Mouse (Mus musculus) left cerebral cortex, postnatal 25 days (tissue): ENCODE measurements around the gene Uvrag. TPM values are rescaled to one million over a fixed set of nuclear protein-coding genes. Genes with fewer than 3 reads are reported as not detected.
"Not testable (repeated sequence)": the region's sequence is repeated elsewhere in the genome, so short reads cannot be mapped to it uniquely, and the experiment has no call there.

Experiments
- DNase-seq, 2 experiments: peaks; one replicate each; pipeline ENCODE4 v3.0.0; 2022; ENCODE audit warnings: low spot score in 2 of 2, mixed read lengths in 1 of 2
- intact Hi-C: fragments of 180-260 bp; cut with DNase I; formaldehyde crosslinking; loops from one replicate; pipeline ENCODE4 v1.15.1; 2025
- total RNA-seq, 2 experiments: library from RNA; stranded (reverse); gene quantifications; 2 replicates each; pipeline ENCODE4 v1.2.3; 2021

Gene Uvrag
- total RNA-seq, 2 experiments from 2014 or later, result 50.9 to 56.3 TPM

DNA sequence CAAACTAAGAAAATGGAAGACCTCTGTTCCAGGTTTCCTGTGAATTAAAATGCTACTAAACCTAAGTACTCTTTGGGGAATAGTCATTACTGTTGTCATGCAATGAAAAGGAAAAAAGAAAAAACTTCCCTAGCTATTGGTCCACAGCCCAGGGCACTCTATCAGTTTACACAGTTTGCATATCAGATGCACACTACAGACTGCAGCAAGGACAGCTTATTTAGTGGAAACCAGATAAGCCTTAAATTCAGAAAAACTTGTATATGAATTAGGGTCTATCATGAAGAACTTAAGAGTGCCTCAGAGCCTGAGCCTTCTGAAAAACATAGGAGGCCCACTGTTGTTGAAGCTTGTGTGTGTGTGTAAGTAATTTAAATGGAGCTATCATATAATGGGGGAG, 142.2 kb downstream of the Uvrag start:
- no peak for DNase-seq
- intact Hi-C loops, result no loop called here

DNA sequence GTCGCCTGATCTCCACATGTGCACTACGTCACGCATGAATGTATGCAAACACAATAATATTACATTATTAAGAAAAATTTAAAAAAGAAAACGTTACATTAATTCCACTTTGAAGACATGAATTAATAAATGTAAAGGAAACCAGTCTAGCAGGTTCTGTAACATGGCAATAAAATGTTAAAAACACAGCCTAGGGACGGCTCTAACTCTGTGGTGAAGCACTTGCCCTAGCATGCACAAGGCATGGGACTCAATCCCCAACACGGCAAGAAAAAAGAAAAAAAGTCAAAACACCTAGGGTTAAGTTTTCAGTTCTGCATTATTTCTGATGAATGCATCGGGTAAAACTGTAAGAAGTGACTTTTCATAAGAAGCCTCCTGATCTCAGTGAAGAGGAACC, 143.2 kb downstream of the Uvrag start:
- DNase-seq, result no peak
- intact Hi-C loops, result no loop called here

DNA sequence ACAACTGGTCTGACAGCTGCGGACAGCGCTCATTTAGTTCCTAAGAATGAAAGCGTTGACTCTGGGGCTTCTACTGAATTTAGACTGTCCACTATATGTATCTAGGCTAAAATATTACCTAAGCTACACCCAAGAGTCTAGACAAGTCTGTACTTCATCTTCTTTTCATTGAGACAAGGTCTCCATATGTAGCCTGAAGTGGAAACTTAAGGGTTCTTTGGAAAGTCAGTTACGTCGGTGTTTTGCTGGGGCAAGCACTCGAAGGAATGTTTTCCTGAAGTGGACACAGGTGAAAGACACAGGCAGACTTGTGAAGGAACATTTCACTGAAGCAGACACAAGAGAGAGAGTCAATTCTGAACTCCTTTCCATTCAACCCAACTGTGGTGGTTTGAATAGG, 144.2 kb downstream of the Uvrag start:
- intact Hi-C loops, result no loop called here
- no peak for DNase-seq

DNA sequence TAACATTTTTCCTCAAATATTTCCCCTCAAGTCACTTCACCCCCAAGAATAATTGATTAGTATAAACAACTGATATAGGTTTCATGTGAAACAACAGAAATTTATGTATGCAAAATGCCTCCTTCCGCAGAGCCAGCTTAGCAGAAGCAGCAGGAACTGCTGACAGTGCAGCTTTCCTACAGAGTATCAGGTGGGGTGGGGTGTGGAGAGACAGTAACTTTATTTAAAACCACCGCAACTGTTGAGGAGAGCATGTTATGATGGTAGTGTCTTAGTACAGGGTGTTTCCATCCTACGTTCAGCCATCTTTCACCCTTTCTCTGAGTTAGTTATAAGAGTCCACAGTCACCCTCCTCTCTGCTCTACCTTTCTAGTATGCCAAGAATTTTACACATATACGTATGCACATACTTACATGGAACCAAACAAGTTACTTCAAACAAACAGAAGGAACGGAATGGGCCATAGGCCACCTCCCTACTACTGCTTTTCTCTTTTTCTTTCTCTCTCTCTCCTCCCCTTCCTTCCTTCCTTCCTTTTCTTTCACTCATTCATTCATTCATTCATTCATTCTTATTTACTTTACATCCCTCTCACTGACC, 145.7 kb downstream of the Uvrag start:
- intact Hi-C loops, result no loop called here
- peak in 1 of 2 experiments; percentile 31 for DNase-seq

DNA sequence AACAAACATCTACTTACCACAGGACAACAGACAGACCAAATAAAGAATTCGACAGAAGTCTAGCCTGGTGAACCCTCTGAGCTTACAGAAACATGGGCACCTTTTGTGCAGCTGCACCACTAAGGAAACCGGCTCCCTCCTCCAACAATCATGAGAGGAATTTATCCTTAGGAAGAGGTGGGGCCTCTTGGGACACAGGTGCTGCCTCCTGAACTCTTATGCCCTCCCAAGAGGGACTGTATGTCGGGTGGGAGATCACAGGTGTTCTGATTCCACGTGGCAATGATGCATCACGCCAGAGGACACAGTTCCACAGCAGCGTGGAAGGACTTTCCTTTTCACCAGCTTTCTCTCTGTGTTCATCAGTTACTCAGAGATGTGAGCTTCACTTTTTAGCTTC, 146.8 kb downstream of the Uvrag start:
- intact Hi-C loops, result no loop called here

DNA sequence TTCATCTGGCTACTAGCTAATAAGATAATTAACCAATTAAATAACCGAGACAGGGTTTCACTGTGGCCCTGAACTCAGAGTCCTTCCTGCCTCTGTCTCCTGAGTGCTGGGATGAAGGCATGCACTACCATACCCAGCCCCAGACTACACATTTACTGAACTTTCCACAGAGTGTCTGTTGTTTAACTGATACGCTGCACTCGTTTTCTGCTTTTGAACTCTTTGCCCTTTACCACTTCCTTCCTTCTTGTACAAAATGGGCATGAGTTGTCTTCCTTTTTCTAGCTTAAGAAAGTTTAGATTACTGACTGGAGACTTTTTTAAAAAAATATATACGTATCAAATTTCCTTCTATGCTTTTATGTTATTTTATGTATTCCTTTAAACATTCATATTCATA, 147.5 kb downstream of the Uvrag start:
- intact Hi-C loops, result no loop called here
- DNase-seq, result no peak

More for the DNA sequence above, 146.8 kb downstream of the Uvrag start:
- DNase-seq, result no peak

DNA sequence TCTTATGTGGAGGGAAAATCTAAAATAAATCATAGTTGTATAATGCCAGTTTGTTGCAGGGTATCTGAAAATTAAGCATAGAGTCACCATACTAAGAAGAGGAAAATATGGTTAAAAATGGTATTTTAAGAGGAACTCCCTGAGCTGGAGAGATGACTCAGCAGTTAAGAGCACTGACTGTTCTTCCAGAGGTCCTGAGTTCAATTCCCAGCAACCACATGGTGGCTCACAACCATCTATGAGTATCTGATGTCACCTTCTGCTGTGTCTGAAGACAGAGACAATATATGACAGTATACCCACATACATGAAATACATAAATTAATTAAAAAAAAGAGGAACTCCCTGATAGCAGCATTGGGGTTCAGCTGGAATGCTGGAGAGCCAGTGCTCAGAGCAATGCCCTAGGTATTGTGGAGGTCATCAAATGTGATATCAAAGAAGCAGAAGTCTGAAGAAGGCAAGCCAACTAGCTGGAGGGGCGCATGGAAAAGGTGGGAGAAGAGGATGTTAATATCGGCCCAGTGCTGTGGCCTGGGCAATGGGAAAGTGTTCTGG, 149.7 kb downstream of the Uvrag start:
- intact Hi-C loops, result no loop called here
- DNase-seq, result no peak

DNA sequence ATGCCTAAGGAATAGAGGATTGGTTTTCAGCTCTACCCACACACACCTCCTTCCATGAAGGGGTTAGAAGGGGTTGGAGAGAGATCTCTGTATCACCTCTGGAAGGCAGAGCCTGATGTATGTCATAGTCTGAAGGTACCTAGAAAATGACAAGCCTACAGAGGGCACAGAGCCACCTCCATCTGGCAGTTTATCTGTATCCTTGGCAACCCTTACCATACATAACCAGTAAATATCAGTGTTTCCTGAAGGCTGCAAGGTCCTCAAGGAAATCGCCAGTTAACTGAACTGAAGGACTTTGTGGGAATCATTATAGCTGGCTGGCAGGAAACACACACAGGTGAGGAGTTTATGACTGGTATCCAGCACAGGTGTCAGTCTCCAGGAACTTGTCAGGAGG, 150.4 kb downstream of the Uvrag start:
- intact Hi-C loops, result no loop called here
- no peak for DNase-seq

DNA sequence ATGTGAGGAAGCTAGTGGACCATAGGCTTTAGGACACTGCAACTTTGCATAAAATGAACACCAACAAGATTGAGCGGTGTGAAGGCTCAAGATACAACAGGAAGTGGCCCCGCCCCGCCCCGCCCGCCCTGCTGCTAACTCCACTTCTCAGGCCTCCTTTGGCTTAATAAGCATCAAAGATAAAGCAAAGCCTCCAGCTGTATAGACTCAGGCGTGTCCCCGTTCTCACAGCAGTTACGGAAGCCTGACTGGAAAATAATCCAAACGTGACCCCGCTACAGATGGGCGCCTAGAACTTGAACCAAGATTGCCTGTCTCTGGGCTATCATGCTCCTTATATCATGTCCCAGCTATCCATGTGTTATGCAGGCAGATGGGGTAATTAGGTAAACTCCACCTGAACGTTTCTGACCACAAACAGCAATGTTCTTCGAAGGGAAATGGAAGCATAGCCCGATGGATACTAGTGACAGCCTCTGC, 153.9 kb downstream of the Uvrag start:
- DNase-seq, result no peak
- intact Hi-C loops, result no loop called here

DNA sequence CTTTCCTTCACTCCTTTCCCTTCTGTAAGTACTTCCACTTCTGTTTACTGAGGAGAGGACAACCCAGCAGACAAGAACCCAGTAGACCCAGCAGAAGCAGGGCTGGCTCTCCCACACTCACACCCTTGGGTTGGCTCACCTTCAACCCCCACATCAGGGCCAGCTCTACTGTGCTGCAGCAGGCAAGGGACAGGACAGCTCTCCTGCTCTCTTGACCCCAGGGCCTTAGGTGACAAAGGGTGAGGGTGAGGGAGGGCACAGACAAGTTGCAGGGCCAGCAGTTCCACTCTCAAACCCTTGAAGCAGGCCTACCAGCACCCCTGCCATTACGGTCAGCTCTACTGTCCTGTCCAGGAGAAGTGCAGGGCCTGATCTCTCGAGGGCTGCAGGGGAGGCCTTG, 155.0 kb downstream of the Uvrag start:
- intact Hi-C loops, result no loop called here
- DNase-seq, result no peak

DNA sequence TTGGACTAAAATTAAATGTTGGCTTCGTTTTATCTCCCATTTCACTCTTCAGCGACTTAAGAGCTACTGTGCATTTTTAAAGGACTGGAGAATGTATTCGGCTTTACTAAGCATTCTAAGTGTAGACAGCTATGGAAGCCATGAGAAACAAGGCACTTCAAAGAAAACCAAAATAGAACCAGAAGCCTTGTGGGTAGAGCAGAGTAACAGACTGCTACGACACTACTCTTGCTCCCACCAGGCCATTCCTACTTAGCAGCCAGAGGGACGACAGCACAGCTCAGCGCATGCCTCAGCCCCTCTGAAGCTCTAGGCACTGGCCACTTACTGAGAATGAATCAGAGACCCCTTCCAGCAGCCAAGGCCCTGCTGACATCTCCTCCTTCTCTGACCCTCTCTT, 155.5 kb downstream of the Uvrag start:
- intact Hi-C loops, result no loop called here
- no peak for DNase-seq

DNA sequence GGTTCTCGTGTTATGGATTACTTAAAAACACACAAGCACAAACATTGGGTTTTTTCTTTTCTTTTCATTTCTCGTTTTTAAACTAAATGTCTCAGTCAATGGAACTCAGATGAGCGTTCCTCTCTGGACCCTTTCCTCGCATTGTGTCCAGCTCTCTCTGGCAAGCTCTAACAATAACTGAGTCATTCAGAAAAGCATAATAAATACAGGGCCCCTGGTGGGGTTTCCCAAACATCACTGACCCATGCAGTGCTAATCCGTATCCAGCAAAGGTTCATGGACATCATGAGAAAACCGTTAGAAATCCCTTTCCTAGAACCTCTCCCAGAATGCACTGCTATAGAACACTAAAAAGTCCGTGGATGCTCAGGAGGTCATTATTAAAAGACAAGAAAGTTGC, 156.6 kb downstream of the Uvrag start:
- DNase-seq, result no peak
- intact Hi-C loops, result no loop called here

DNA sequence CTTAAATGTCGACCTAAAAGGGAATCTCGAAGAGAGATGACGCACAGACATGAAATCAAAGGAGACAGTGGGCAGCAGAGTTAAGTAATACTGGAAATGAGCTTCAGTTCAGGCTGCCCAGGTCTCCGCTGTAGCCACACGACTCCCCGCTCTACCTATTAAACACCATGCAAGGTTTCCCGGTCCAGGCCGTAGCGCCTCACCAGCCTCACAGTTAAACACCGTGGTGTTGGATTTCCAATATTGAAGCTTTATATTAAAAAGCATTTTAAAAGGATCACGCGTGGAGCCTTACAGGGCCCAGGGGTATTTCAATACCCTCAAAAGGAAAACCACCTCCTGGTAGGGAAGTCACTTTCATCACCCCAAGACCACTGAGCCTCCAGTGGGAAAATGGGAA, 157.9 kb downstream of the Uvrag start:
- intact Hi-C loops, result no loop called here
- DNase-seq, result no peak

DNA sequence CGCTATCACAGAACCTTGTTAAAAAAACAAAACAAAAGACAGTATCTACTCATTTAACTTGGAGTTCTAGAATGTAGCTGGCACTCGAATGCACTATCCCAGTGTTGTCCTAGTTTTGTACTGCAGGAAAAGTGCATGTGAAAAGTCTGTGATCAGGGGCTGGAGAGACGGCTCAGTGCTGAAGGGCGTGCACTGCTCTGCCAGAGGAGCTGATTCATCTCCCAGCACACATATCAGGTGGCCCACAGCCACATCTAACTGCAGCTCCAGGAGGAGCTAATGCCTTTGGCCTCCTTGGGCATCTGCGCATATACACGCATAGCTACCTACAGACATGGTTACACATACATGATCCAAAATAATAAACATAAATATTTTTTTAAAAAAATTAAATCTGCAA, 159.5 kb downstream of the Uvrag start:
- DNase-seq, result peak in 1 of 2 experiments; percentile 31
- intact Hi-C loops, result no loop called here

DNA sequence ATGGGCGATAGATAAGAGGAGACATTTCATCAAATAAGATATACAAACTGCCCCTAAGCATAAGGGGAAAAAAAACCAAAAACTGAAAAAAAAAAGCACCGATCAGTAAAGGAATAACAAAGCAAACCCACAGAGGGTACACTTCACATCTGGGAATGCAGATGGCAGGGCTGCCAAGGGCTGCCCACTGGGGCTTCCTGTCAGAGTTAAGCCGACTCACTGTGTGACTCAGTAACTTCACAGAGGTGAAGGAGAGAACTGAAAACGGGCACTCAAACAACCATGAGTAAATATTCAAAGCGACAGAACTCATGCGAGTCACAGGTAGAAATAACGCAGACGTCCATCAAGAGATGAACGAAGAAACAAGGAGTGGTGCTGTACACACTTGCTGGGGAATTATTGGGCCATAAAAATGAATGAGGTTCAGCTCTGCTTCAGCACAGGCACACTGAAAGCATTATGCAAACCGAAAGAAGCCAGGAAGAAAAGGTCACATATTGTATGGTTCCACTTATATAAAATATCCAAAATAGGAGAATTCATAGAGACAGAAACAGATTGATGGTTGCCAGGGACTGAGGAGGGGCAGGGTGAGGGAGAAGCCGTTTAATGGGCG, 164.0 kb downstream of the Uvrag start:
- DNase-seq, result no peak
- intact Hi-C loops, result no loop called here

DNA sequence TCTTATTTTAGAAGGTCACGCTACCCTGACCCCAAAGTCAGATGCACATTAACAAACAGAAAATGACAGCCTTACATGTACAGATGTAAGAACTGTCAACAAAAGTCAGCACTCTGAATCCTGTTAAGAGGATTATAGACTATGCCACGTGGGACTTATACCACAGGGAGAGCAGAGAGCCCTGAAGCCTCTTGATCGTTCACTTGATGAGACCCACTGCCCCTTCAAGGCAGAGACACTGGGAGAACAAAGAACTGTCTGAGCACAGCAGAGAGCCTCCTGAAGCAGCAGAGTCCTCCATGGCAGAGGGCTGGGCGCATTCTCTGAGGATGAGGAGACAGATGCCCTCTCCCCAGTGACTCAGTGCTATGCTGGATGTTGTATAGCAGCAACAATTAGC, 166.4 kb downstream of the Uvrag start:
- intact Hi-C loops, result no loop called here
- DNase-seq, result no peak

DNA sequence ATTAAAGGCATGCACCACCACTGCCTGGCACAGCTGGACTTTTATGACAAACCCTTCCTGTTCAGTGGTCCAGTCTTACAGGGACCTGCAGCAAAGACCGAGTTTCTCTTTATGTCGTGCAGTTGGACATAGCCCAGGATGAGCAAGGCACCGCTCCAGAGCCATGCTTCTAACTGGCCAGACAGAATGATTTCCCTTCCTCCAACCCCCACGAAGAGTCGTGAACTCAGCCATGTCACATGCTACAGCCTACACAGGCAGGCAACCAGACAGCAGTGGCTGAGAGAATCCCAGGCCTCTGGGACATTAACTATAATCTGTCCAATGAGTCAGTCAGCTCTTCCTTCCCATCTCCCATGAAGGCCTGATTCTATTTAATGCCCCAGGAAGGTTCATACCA, 170.2 kb downstream of the Uvrag start:
- intact Hi-C loops, result no loop called here
- no peak for DNase-seq

DNA sequence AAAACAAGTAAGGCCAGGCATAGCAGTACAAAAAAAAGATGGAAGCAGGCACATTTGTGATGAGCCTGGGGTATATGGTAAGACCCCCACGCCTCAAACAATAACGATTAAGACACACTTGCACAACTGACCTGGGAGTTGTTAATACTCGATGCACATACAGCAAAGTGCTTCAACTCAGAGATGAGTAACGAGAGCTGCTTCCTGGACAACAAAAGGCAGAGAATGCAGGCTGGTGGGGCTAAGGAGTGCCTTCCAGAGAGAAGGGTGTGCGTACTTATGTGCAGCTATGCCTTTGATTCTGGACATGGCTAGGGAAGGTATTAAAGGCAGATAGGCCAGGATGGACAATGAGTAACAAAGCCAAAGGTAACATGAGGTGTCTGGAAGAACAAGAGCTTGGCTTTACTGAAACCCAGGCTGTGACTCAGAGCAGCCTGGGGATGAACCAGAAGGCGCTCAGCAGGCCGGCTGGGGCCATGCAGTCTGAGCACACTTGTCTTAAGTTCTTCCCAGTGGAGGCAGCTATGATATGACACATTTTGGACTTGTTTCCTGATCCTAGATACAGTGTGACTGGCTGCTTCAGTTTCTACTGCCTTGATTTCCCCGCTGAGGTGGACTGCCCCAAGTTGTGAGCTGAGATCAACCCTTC, 172.1 kb downstream of the Uvrag start:
- intact Hi-C loops, result no loop called here
- DNase-seq, result no peak

DNA sequence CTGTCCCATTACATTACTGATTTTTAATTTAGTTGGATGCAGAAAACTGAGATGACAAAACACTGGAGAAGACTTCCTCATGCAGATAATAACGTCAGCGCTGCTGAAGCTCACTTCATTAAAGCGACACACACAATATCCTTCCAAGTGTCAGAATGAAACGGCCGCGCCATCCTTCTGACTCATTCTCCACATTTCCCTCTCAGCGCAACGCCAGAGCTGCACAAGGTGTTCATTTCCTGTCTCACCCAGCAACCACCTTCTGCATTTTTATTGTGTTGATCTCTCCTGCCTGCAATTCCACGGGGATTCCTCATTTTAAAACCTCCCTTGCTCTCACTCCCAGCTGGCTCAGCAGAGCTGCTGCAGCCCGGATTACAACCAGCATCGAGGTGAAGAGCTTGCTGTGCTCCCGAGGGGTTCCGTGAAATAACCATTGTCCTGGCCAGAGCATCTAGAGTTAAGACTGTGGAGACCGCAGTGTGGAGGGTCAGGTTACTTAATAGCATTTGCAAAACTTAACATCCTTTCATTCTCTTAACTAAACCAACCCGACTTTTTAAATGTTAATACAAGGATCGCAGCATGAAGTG, 172.8 kb downstream of the Uvrag start:
- DNase-seq, result peak; percentile 13 to 64
- intact Hi-C loops, result no loop called here

DNA sequence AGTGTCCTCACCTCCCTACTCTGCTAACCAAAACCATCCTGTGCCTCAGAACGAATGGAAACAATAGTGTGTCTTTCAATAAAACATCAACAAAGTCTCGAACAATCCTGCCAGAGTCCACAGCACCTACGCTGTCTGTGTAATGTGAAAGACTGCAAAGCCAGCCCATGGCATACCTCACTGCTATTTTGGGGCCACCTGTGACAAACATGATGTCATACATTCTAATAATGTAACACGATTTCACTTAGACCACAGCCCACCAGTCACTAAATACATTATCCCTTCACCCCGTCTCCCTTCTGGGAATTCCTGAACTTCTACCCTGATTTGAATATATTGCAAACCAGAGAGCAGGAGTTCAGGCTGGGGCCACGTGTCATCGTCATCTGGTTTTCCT, 173.3 kb downstream of the Uvrag start:
- no peak for DNase-seq
- intact Hi-C loops, result no loop called here

DNA sequence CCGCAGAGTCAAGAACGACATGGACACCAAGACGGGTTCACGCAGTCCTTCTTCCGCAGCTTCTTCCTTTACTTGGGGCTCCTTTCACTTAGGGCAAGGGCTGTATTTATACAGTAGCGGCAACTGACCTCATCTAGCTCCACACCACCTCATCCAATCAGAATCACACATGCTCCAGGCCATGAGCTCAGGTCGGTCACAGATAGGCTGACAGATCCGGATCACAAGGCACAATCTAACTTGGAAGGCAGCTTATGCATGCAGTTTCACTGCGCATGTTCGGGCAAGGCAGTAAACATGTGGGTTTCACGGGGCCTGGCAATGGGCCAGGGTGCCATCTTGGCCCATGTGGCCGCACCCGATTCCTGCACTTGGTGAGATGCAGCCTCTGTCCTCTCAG, 177.4 kb downstream of the Uvrag start:
- intact Hi-C loops, result loop anchor here (2.0 kb wide), 1 partner anchor 115 kb away; no protein-coding TSS in a partner anchor
- DNase-seq, result not testable (repeated sequence)
